Mouse (Mus musculus): Measurements from ENCODE around the gene Fbxl19.
"Not testable (repeated sequence)": the region's sequence is repeated elsewhere in the genome, so short reads cannot be mapped to it uniquely, and the experiment has no call there.

Gene Fbxl19

GRCm38 (mm10) chr7:127768997-127769593 is 24.8 kb downstream of the Fbxl19 start:
- peak; percentile 94 for DNase-seq

- DNase-seq = peak; percentile 87
Observed at GRCm38 (mm10) chr7:127769651-127770038, 25.3 kb downstream of the Fbxl19 start, which contains the start of gene Orai3. Gene Orai3 (plus strand): TSS chr7:127769815.

- peak; percentile 42 for DNase-seq
Observed at GRCm38 (mm10) chr7:127770039-127770905, 25.9 kb downstream of the Fbxl19 start.

GRCm38 (mm10) chr7:127771262-127771661 is 26.9 kb downstream of the Fbxl19 start:
- peak; percentile 42 for DNase-seq

- DNase-seq = no peak
Observed at GRCm38 (mm10) chr7:127772080-127772479, 27.7 kb downstream of the Fbxl19 start.

- no peak for DNase-seq
Observed at GRCm38 (mm10) chr7:127772557-127772956, 28.2 kb downstream of the Fbxl19 start.

GRCm38 (mm10) chr7:127773664-127774384 is 29.5 kb downstream of the Fbxl19 start:
- peak; percentile 84 for DNase-seq

GRCm38 (mm10) chr7:127775837-127776236 is 31.5 kb downstream of the Fbxl19 start:
- DNase-seq = not testable (repeated sequence)

GRCm38 (mm10) chr7:127776426-127776825 is 32.1 kb downstream of the Fbxl19 start, which contains the start of gene Setd1a:
Gene Setd1a (plus strand): TSS chr7:127776670.
- DNase-seq = peak; percentile 91

- peak; percentile 98 for DNase-seq
Observed at GRCm38 (mm10) chr7:127776878-127777473, 32.6 kb downstream of the Fbxl19 start.

- peak; percentile 78 for DNase-seq
Observed at GRCm38 (mm10) chr7:127777474-127778266, 33.3 kb downstream of the Fbxl19 start.

- DNase-seq = peak; percentile 64
Observed at GRCm38 (mm10) chr7:127778350-127778749, 34.0 kb downstream of the Fbxl19 start.

- no peak for DNase-seq
Observed at GRCm38 (mm10) chr7:127785308-127785707, 41.0 kb downstream of the Fbxl19 start, which contains the start of gene Gm49388. Gene Gm49388 (plus strand): TSS chr7:127785608.

- DNase-seq = peak; percentile 64
Observed at GRCm38 (mm10) chr7:127797076-127797845, 52.9 kb downstream of the Fbxl19 start.

GRCm38 (mm10) chr7:127798591-127798990 is 54.2 kb downstream of the Fbxl19 start:
- DNase-seq = peak; percentile 98

- DNase-seq = peak; percentile 64
Observed at GRCm38 (mm10) chr7:127799211-127799610, 54.9 kb downstream of the Fbxl19 start.

- DNase-seq = peak; percentile 77
Observed at GRCm38 (mm10) chr7:127799738-127800137, 55.4 kb downstream of the Fbxl19 start.

GRCm38 (mm10) chr7:127800435-127801009 is 56.2 kb downstream of the Fbxl19 start, which contains the start of gene Hsd3b7:
Gene Hsd3b7 (plus strand): TSS chr7:127800604.
- peak; percentile 91 for DNase-seq

GRCm38 (mm10) chr7:127801010-127801621 is 56.8 kb downstream of the Fbxl19 start:
- peak; percentile 76 for DNase-seq

GRCm38 (mm10) chr7:127802313-127802712 is 58.0 kb downstream of the Fbxl19 start:
- peak; percentile 92 for DNase-seq

Data from cerebellum, adult 9-11 months (tissue).